Comparison of ENCODE assay signal across 26 mouse cellular contexts in genomic region chr11:23818745-23819144, GRCm38 (mm10). TPM values are rescaled to one million over a fixed set of nuclear protein-coding genes. Genes with fewer than 3 reads are reported as not detected.
DNase-seq lines count a peak whose midpoint lies in the region; ATAC-seq lines count a peak whose summit lies in the region.
"Had no signal": no experiment of that assay in that cellular context is flagged by ENCODE, and none has a peak within 500 bp of the region (broad histone marks: within the 10 kb centered on the region; RNA-seq: fewer than 3 reads in every experiment).

No protein-coding gene starts in this region.

- WGBS in midbrain, embryonic 15.5 days = 93% methylated on average over 1 of the region's 1 CpGs
- WGBS in kidney, embryonic 15.5 days = 87% methylated on average over 1 of the region's 1 CpGs

- no peak overlapping the region for H3K4me2 ChIP-seq in midbrain, embryonic 15.5 days
- no peak overlapping the region for H3K4me2 ChIP-seq in kidney, embryonic 15.5 days
- H3K4me2 ChIP-seq: forebrain, embryonic 13.5 days; heart, embryonic 11.5 days; limb, embryonic 15.5 days; lung, embryonic 15.5 days; neural tube, embryonic 15.5 days; stomach, embryonic 15.5 days had no signal

- H3K9ac ChIP-seq in midbrain, embryonic 15.5 days = no peak overlapping the region
- H3K9ac ChIP-seq in kidney, embryonic 15.5 days = no peak overlapping the region
- H3K9ac ChIP-seq: forebrain, embryonic 13.5 days; limb, embryonic 15.5 days; liver, embryonic 14.5 days; lung, embryonic 15.5 days; neural tube, embryonic 15.5 days; stomach, embryonic 15.5 days had no signal

- no peaks in the 10 kb centered on the region for H3K27me3 ChIP-seq in midbrain, embryonic 15.5 days (replicated peaks)
- H3K27me3 ChIP-seq in kidney, embryonic 15.5 days = no peaks in the 10 kb centered on the region
- H3K27me3 ChIP-seq: forebrain, embryonic 13.5 days; limb, embryonic 15.5 days; lung, embryonic 15.5 days; neural tube, embryonic 15.5 days; stomach, embryonic 15.5 days had no signal

- H3K9me3 ChIP-seq in midbrain, embryonic 15.5 days = no peaks in the 10 kb centered on the region
- no peaks in the 10 kb centered on the region for H3K9me3 ChIP-seq in kidney, embryonic 15.5 days (replicated peaks)
- H3K9me3 ChIP-seq: forebrain, embryonic 13.5 days; limb, embryonic 15.5 days; lung, embryonic 15.5 days; neural tube, embryonic 15.5 days; stomach, embryonic 15.5 days had no signal

- DNase-seq in thymus, postnatal 14 days = peak; percentile 6
- DNase-seq in thymus, postnatal 10 days (ENCODE audit: low spot score in 2 of 2) = no peak
- DNase-seq in cerebellum, postnatal 4 days (ENCODE audit: low spot score in 2 of 2) = no peak
- DNase-seq: adrenal gland, adult 8-10 months; cerebellum, adult 18-20 months; cerebellum, postnatal 25 days; gastrocnemius, adult 2 months; kidney, adult 18-20 months; left cerebral cortex, postnatal 4 days; lung, postnatal 36 days had no signal

- no peaks in the 10 kb centered on the region for H3K4me1 ChIP-seq in midbrain, embryonic 15.5 days
- no peaks in the 10 kb centered on the region for H3K4me1 ChIP-seq in kidney, embryonic 15.5 days
- H3K4me1 ChIP-seq: forebrain, embryonic 13.5 days; hindbrain, embryonic 10.5 days; limb, embryonic 15.5 days; lung, embryonic 15.5 days; neural tube, embryonic 15.5 days; stomach, embryonic 15.5 days had no signal

- H3K4me3 ChIP-seq in midbrain, embryonic 15.5 days = no peak overlapping the region
- H3K4me3 ChIP-seq in kidney, embryonic 15.5 days (replicated peaks) = no peak overlapping the region
- H3K4me3 ChIP-seq: forebrain, embryonic 13.5 days; gastrocnemius, adult 2 months; hindbrain, embryonic 10.5 days; left cerebral cortex, adult 2 months; limb, embryonic 15.5 days; lung, embryonic 15.5 days; neural tube, embryonic 15.5 days; stomach, embryonic 15.5 days had no signal

- no peaks in the 10 kb centered on the region for H3K36me3 ChIP-seq in midbrain, embryonic 15.5 days (replicated peaks)
- no peaks in the 10 kb centered on the region for H3K36me3 ChIP-seq in kidney, embryonic 15.5 days
- H3K36me3 ChIP-seq: hindbrain, embryonic 10.5 days; limb, embryonic 15.5 days; lung, embryonic 15.5 days; neural tube, embryonic 15.5 days; stomach, embryonic 15.5 days had no signal

- peak; percentile 67 for ATAC-seq in activated CD4-positive, CD25-positive, alpha-beta regulatory T cell, adult 4 months
- peak; percentile 41; the same call in 1 of the 2 replicates for ATAC-seq in megakaryocyte-erythroid progenitor cell, adult 5-6 weeks (replicated peaks; ENCODE audit: low FRiP score, low TSS enrichment, poor library complexity, severe bottlenecking)
- ATAC-seq in midbrain, embryonic 15.5 days (replicated peaks) = no peak
- ATAC-seq in kidney, embryonic 15.5 days (replicated peaks; ENCODE audit: low FRiP score) = no peak
- ATAC-seq: forebrain, embryonic 13.5 days; hindbrain, postnatal 0 days; Patski had no signal

- no peak overlapping the region for H3K27ac ChIP-seq in midbrain, embryonic 15.5 days
- H3K27ac ChIP-seq in kidney, embryonic 15.5 days = no peak overlapping the region
- H3K27ac ChIP-seq: forebrain, embryonic 13.5 days; gastrocnemius, adult 2 months; hindbrain, embryonic 10.5 days; hindbrain, postnatal 0 days; kidney, postnatal 0 days; left cerebral cortex, adult 2 months; limb, embryonic 15.5 days; liver, embryonic 14.5 days; lung, embryonic 15.5 days; neural tube, embryonic 15.5 days; stomach, embryonic 15.5 days had no signal

RNA-seq across cellular contexts. Expression of gene Rel, which starts 48.0 kb away (rescaled TPM):
- polyA plus RNA-seq in activated CD4-positive, CD25-positive, alpha-beta regulatory T cell, adult 4 months (2017; shearing (Covaris generic)) = 10 to 100 TPM; 19.5 to 23.8 TPM
- 0.44 and 1.7 TPM in 2 replicates for total RNA-seq in megakaryocyte-erythroid progenitor cell, adult 5-6 weeks (2014; fragmentation: Nextera tagmentation)
- total RNA-seq in megakaryocyte-erythroid progenitor cell, adult 5-6 weeks (2017) = 1.9 and 3.0 TPM in 2 replicates
- polyA plus RNA-seq in midbrain, embryonic 15.5 days (2015; fragmentation: Nextera tagmentation; extraction: Ambion mirVana) = 0.29 and 0.37 TPM in 2 replicates
- 0.60 and 0.81 TPM in 2 replicates for polyA plus RNA-seq in kidney, embryonic 15.5 days (2015; fragmentation: Nextera tagmentation; extraction: Ambion mirVana)

Comparison
In these comparisons a context has a peak if more than half of its experiments do, and no peak if none do; other contexts are left out.
1. ATAC-seq: peak in activated CD4-positive, CD25-positive, alpha-beta regulatory T cell, adult 4 months (single experiment) and megakaryocyte-erythroid progenitor cell, adult 5-6 weeks (single experiment); none in midbrain, embryonic 15.5 days (single experiment) and kidney, embryonic 15.5 days (single experiment).
2. RNA of gene Rel, which starts 48.0 kb away (polyA plus RNA-seq): 19.5 to 23.8 TPM in activated CD4-positive, CD25-positive, alpha-beta regulatory T cell, adult 4 months; 0.60 to 0.81 TPM in kidney, embryonic 15.5 days and 0.29 to 0.37 TPM in midbrain, embryonic 15.5 days; every median in the first group is over 10 times any median in the second.